Mouse (Mus musculus) intestine, embryonic 15.5 days (tissue): ENCODE data around the gene Noxred1. TPM values are rescaled to one million over a fixed set of nuclear protein-coding genes. Genes with fewer than 3 reads are reported as not detected.
"Not testable (repeated sequence)": the region's sequence is repeated elsewhere in the genome, so short reads cannot be mapped to it uniquely, and the experiment has no call there.

Source experiments
- ATAC-seq: fragments of 200-750 bp; cut with Nextera tagmentation; 2 replicates; pipeline ENCODE4 v1.8.0; 2017; ENCODE audit warnings: moderate TSS enrichment, moderate library complexity
- H3K27ac ChIP-seq: fragments of 300-500 bp; sonication (generic); 2 replicates; pipeline ENCODE4 v1.5.1; 2015; ENCODE audit warnings: mild to moderate bottlenecking, inconsistent platforms
- H3K27me3 ChIP-seq: fragments of 300-500 bp; sonication (generic); replicated peaks from 2 replicates; pipeline ENCODE4 v1.6.1; 2015; ENCODE audit warnings: inconsistent platforms
- H3K36me3 ChIP-seq: fragments of 300-500 bp; sonication (generic); 2 replicates; pipeline ENCODE4 v1.6.1; 2015; ENCODE audit warnings: inconsistent platforms
- H3K4me1 ChIP-seq: fragments of 300-500 bp; sonication (generic); replicated peaks from 2 replicates; pipeline ENCODE4 v1.6.1; 2015; ENCODE audit warnings: inconsistent platforms
- H3K4me2 ChIP-seq: fragments of 300-500 bp; sonication (generic); replicated peaks from 2 replicates; pipeline ENCODE4 v1.6.1; 2015; ENCODE audit warnings: mild to moderate bottlenecking, inconsistent platforms
- H3K4me3 ChIP-seq: fragments of 300-500 bp; sonication (generic); replicated peaks from 2 replicates; pipeline ENCODE4 v1.5.1; 2015; ENCODE audit warnings: inconsistent platforms
- H3K9ac ChIP-seq: fragments of 300-500 bp; sonication (generic); 2 replicates; pipeline ENCODE4 v1.6.1; 2015; ENCODE audit warnings: inconsistent platforms
- H3K9me3 ChIP-seq: fragments of 300-500 bp; sonication (generic); 2 replicates; pipeline ENCODE4 v1.6.1; 2016; ENCODE audit warnings: inconsistent platforms
- WGBS: fragments of 180-500 bp; shearing (Covaris S2); methylation state at CpG from one replicate; pipeline ENCODE4 v1.1.7; 2015; 5-methylcytosine and 5-hydroxymethylcytosine counted together
- polyA plus RNA-seq: library from polyadenylated mRNA; unstranded; fragments of >200 nt; fragmentation: Nextera tagmentation; extraction: Ambion mirVana; gene quantifications from 2 replicates; pipeline ENCODE4 v1.2.1, GENCODE M21; 2015

Noxred1 gene
- 0.25 and 0.36 TPM in 2 replicates for polyA plus RNA-seq

- Histone ChIP-seq H3K27me3 (no peaks in the 10 kb centered on the region), H3K4me1 (no peaks in the 10 kb centered on the region), H3K9ac (no peak within 1 kb of the TSS), H3K9me3 (no peaks in the 10 kb centered on the region), H3K4me2 (no peak within 1 kb of the TSS), H3K4me3 (no peak within 1 kb of the TSS), H3K36me3 (peaks cover 15% of the 10 kb centered on the region; the same call in 1 of the 2 replicates), H3K27ac (no peak within 1 kb of the TSS)
- ATAC-seq: no peak
- WGBS: 89% methylated on average over 1 of the region's 1 CpGs
These were observed at the start of gene Noxred1 for GRCm38 (mm10) chr12:87238632-87239031. Gene Noxred1, minus strand, starts transcription at chr12:87238732.

GRCm38 (mm10) chr12:87284726-87285125, 46.2 kb upstream of the Noxred1 start:
- H3K9me3 ChIP-seq: no peaks in the 10 kb centered on the region
- H3K36me3 ChIP-seq: no peaks in the 10 kb centered on the region
- 0 out of 2 replicates have a peak, but pooled peaks cover 3% of the 10 kb centered on the region for H3K4me1 ChIP-seq
- no peak overlapping the region for H3K4me2 ChIP-seq
- WGBS: 84% methylated on average over 5 of the region's 5 CpGs
- H3K4me3 ChIP-seq: no peak overlapping the region
- no peaks in the 10 kb centered on the region for H3K27me3 ChIP-seq
- H3K9ac ChIP-seq: no peak overlapping the region
- no peak overlapping the region for H3K27ac ChIP-seq
- no peak for ATAC-seq

- no peaks in the 10 kb centered on the region for H3K27me3 ChIP-seq
- H3K4me1 ChIP-seq: 0 out of 2 replicates have a peak, but pooled peaks cover 5% of the 10 kb centered on the region
- H3K9ac ChIP-seq: no peak overlapping the region
- no peak overlapping the region for H3K27ac ChIP-seq
- H3K9me3 ChIP-seq: no peaks in the 10 kb centered on the region
- WGBS: 73% methylated on average over 4 of the region's 4 CpGs
- ATAC-seq: no peak
- H3K36me3 ChIP-seq: no peaks in the 10 kb centered on the region
- H3K4me3 ChIP-seq: no peak overlapping the region
- H3K4me2 ChIP-seq: no peak overlapping the region
These were observed 45.7 kb upstream of the Noxred1 start for GRCm38 (mm10) chr12:87284268-87284667.

- Histone ChIP-seq H3K4me2 (no peak overlapping the region), H3K4me1 (peaks cover 10% of the 10 kb centered on the region), H3K4me3 (no peak overlapping the region), H3K36me3 (no peaks in the 10 kb centered on the region), H3K9me3 (no peaks in the 10 kb centered on the region), H3K9ac (no peak overlapping the region), H3K27ac (no peak overlapping the region), H3K27me3 (no peaks in the 10 kb centered on the region)
- WGBS: 70% methylated on average over 7 of the region's 7 CpGs
- no peak for ATAC-seq
These were observed 45.2 kb upstream of the Noxred1 start for GRCm38 (mm10) chr12:87283706-87284105.

GRCm38 (mm10) chr12:87282743-87283142, 44.2 kb upstream of the Noxred1 start:
- H3K36me3 ChIP-seq: no peaks in the 10 kb centered on the region
- no peaks in the 10 kb centered on the region for H3K9me3 ChIP-seq
- H3K27me3 ChIP-seq: no peaks in the 10 kb centered on the region
- no peak for ATAC-seq
- H3K4me2 ChIP-seq: no peak overlapping the region
- H3K27ac ChIP-seq: no peak overlapping the region
- peaks cover 17% of the 10 kb centered on the region for H3K4me1 ChIP-seq
- WGBS: 92% methylated on average over 4 of the region's 4 CpGs
- no peak overlapping the region for H3K9ac ChIP-seq
- H3K4me3 ChIP-seq: no peak overlapping the region

GRCm38 (mm10) chr12:87281766-87282165, 43.2 kb upstream of the Noxred1 start:
- ATAC-seq: no peak
- Histone ChIP-seq H3K9ac (no peak overlapping the region), H3K4me1 (peaks cover 17% of the 10 kb centered on the region), H3K27ac (no peak overlapping the region), H3K36me3 (no peaks in the 10 kb centered on the region), H3K9me3 (no peaks in the 10 kb centered on the region), H3K4me3 (no peak overlapping the region), H3K4me2 (no peak overlapping the region), H3K27me3 (no peaks in the 10 kb centered on the region)
- 61% methylated on average over 1 of the region's 1 CpGs for WGBS

- peaks cover 2% of the 10 kb centered on the region; the same call in 1 of the 2 replicates for H3K36me3 ChIP-seq
- H3K27ac ChIP-seq: no peak overlapping the region
- no peak overlapping the region for H3K4me3 ChIP-seq
- peak; percentile 23; the same call in 1 of the 2 replicates for ATAC-seq
- WGBS: 51% methylated on average over 14 of the region's 14 CpGs
- no peak overlapping the region for H3K9ac ChIP-seq
- H3K27me3 ChIP-seq: no peaks in the 10 kb centered on the region
- no peaks in the 10 kb centered on the region for H3K9me3 ChIP-seq
- H3K4me2 ChIP-seq: 0 out of 2 replicates have a peak overlapping the region, but pooled peaks have one; percentile 2
- H3K4me1 ChIP-seq: peaks cover 17% of the 10 kb centered on the region
These were observed 41.3 kb upstream of the Noxred1 start for GRCm38 (mm10) chr12:87279879-87280278.

GRCm38 (mm10) chr12:87279350-87279749, 40.8 kb upstream of the Noxred1 start:
- Histone ChIP-seq H3K9ac (no peak overlapping the region), H3K4me3 (no peak overlapping the region), H3K27ac (no peak overlapping the region), H3K4me1 (peaks cover 17% of the 10 kb centered on the region), H3K36me3 (peaks cover 7% of the 10 kb centered on the region; the same call in 1 of the 2 replicates), H3K4me2 (0 out of 2 replicates have a peak overlapping the region, but pooled peaks have one; percentile 2), H3K27me3 (no peaks in the 10 kb centered on the region), H3K9me3 (no peaks in the 10 kb centered on the region)
- WGBS: 46% methylated on average over 3 of the region's 3 CpGs
- ATAC-seq: peak; percentile 73

- WGBS: 11% methylated on average over 6 of the region's 6 CpGs
- Histone ChIP-seq H3K4me3 (no peak overlapping the region), H3K27ac (no peak overlapping the region), H3K36me3 (peaks cover 16% of the 10 kb centered on the region), H3K4me2 (peak overlapping the region; percentile 39), H3K4me1 (peaks cover 17% of the 10 kb centered on the region), H3K27me3 (no peaks in the 10 kb centered on the region), H3K9me3 (no peaks in the 10 kb centered on the region), H3K9ac (no peak overlapping the region)
- ATAC-seq: peak; percentile 76
These were observed 39.7 kb upstream of the Noxred1 start for GRCm38 (mm10) chr12:87278118-87278730.

- not testable (repeated sequence) for H3K9ac ChIP-seq, H3K27ac ChIP-seq, H3K27me3 ChIP-seq, H3K9me3 ChIP-seq, ATAC-seq, H3K4me3 ChIP-seq, H3K4me2 ChIP-seq
- H3K4me1 ChIP-seq: peaks cover 17% of the 10 kb centered on the region
- peaks cover 26% of the 10 kb centered on the region for H3K36me3 ChIP-seq
- 95% methylated on average over 4 of the region's 4 CpGs for WGBS
These were observed 38.7 kb upstream of the Noxred1 start for GRCm38 (mm10) chr12:87277251-87277650.

- Histone ChIP-seq H3K27me3 (no peaks in the 10 kb centered on the region), H3K9ac (no peak overlapping the region), H3K9me3 (no peaks in the 10 kb centered on the region), H3K4me2 (no peak overlapping the region), H3K27ac (no peak overlapping the region), H3K4me3 (no peak overlapping the region), H3K4me1 (peaks cover 17% of the 10 kb centered on the region), H3K36me3 (peaks cover 43% of the 10 kb centered on the region)
- 82% methylated on average over 9 of the region's 9 CpGs for WGBS
- ATAC-seq: no peak
These were observed 36.6 kb upstream of the Noxred1 start for GRCm38 (mm10) chr12:87274853-87275831.

GRCm38 (mm10) chr12:87267682-87268081, 29.1 kb upstream of the Noxred1 start:
- 22% methylated on average over 4 of the region's 4 CpGs for WGBS
- no peaks in the 10 kb centered on the region for H3K27me3 ChIP-seq
- no peak overlapping the region for H3K9ac ChIP-seq
- H3K27ac ChIP-seq: no peak overlapping the region
- H3K9me3 ChIP-seq: no peaks in the 10 kb centered on the region
- H3K36me3 ChIP-seq: peaks cover 31% of the 10 kb centered on the region
- H3K4me1 ChIP-seq: peaks cover 9% of the 10 kb centered on the region
- peak overlapping the region; percentile 82 for H3K4me2 ChIP-seq
- ATAC-seq: no peak
- H3K4me3 ChIP-seq: peak overlapping the region; percentile 91
